Mouse (Mus musculus): Measurements from ENCODE around the gene D430041D05Rik.

GRCm38 (mm10) chr2:104242055-104242454, 168.8 kb downstream of the D430041D05Rik start:
- no peak for TF ChIP-seq CTCF (IDR thresholded peaks at IDR 0.05; ENCODE audit: low read depth)
- TF ChIP-seq EP300 (optimal IDR thresholded peaks at IDR 0.05) = no peak
